23 mouse cellular contexts compared by ENCODE assay signal in the genomic region with DNA sequence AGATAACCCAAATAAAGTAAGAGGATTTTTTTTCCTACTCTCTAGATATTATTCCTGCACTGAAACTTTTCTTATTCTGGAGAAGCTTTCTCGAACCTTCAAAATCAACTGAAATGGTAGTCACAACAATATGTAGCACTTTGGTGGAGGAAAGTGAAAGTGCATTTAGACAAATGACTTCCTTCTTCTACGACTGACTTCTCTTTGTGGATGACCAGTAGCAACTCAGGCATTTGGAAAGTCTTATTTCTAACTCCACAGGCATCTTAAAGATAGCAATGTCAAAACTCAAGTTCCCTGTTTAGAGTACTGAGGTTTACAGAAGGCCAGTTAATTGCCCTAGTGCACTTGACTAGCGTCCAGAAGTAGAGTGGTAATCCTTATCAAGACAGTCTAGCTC.
DNase-seq lines count a peak whose midpoint lies in the region; ATAC-seq lines count a peak whose summit lies in the region.
"Had no signal": no experiment of that assay in that cellular context is flagged by ENCODE, and none has a peak within 500 bp of the region (broad histone marks: within the 10 kb centered on the region; RNA-seq: fewer than 3 reads in every experiment).

No protein-coding gene starts in this region.

- no peak overlapping the region for H3K4me3 ChIP-seq in midbrain, embryonic 11.5 days (ENCODE audit: low read depth, low read length)
- H3K4me3 ChIP-seq in midbrain, embryonic 15.5 days = no peak overlapping the region
- H3K4me3 ChIP-seq: embryonic facial prominence, embryonic 10.5 days; embryonic facial prominence, embryonic 12.5 days; forebrain, embryonic 13.5 days had no signal

- DNase-seq in midbrain, embryonic 11.5 days (ENCODE audit: low spot score, missing footprints) = peak; percentile 8
- DNase-seq in layer of hippocampus, postnatal 10 days (ENCODE audit: low spot score in 2 of 2) = no peak
- DNase-seq in adrenal gland, postnatal 14 days = no peak
- DNase-seq: adrenal gland, adult 8-10 months; adrenal gland, postnatal 25 days; B cell, adult 2 months; cerebellum, adult 11 months; cerebellum, adult 18-20 months; cerebellum, adult 8-10 months; cerebellum, adult 9-11 months; cerebellum, postnatal 14 days; cerebellum, postnatal 36 days had no signal

- no peaks in the 10 kb centered on the region for H3K9me3 ChIP-seq in midbrain, embryonic 11.5 days (ENCODE audit: control insufficient read depth, low read length)
- H3K9me3 ChIP-seq in midbrain, embryonic 15.5 days = no peaks in the 10 kb centered on the region
- H3K9me3 ChIP-seq: embryonic facial prominence, embryonic 10.5 days; embryonic facial prominence, embryonic 12.5 days; forebrain, embryonic 13.5 days had no signal

- H3K36me3 ChIP-seq in midbrain, embryonic 11.5 days (ENCODE audit: control insufficient read depth, insufficient read depth, low read length) = no peaks in the 10 kb centered on the region
- H3K36me3 ChIP-seq in midbrain, embryonic 15.5 days (replicated peaks) = no peaks in the 10 kb centered on the region
- H3K36me3 ChIP-seq: embryonic facial prominence, embryonic 10.5 days; embryonic facial prominence, embryonic 12.5 days; G1E had no signal

- ATAC-seq in midbrain, embryonic 11.5 days (ENCODE audit: low FRiP score) = no peak
- no peak for ATAC-seq in midbrain, embryonic 15.5 days (replicated peaks)
- ATAC-seq in hematopoietic stem cell, adult 5-6 weeks (replicated peaks in 1 of 2; ENCODE audit: insufficient read depth in 1 of 2, low FRiP score in 2 of 2, low TSS enrichment in 1 of 2, low read depth in 1 of 2, poor library complexity in 2 of 2, severe bottlenecking in 2 of 2) = peak; percentile 58 to 80; a peak in 2 of 4 replicates
- ATAC-seq: activated CD4-positive, CD25-positive, alpha-beta regulatory T cell, adult 4 months; CD4-positive, CD25-positive, alpha-beta regulatory T cell, adult 4 months; forebrain, embryonic 13.5 days; forebrain, embryonic 16.5 days; Patski had no signal

- H3K4me1 ChIP-seq in midbrain, embryonic 11.5 days (ENCODE audit: control insufficient read depth, insufficient read depth, low read length) = no peaks in the 10 kb centered on the region
- H3K4me1 ChIP-seq in midbrain, embryonic 15.5 days = no peaks in the 10 kb centered on the region
- H3K4me1 ChIP-seq: embryonic facial prominence, embryonic 10.5 days; embryonic facial prominence, embryonic 12.5 days; forebrain, embryonic 13.5 days had no signal

- 83% methylated on average over 3 of the region's 3 CpGs for WGBS in midbrain, embryonic 11.5 days
- WGBS in midbrain, embryonic 15.5 days = 85% methylated on average over 3 of the region's 3 CpGs

- no peak overlapping the region for H3K9ac ChIP-seq in midbrain, embryonic 11.5 days (ENCODE audit: low read length)
- no peak overlapping the region for H3K9ac ChIP-seq in midbrain, embryonic 15.5 days
- H3K9ac ChIP-seq: embryonic facial prominence, embryonic 12.5 days; forebrain, embryonic 13.5 days had no signal

- H3K4me2 ChIP-seq in midbrain, embryonic 11.5 days = no peak overlapping the region
- H3K4me2 ChIP-seq in midbrain, embryonic 15.5 days = no peak overlapping the region
- H3K4me2 ChIP-seq: embryonic facial prominence, embryonic 12.5 days; forebrain, embryonic 13.5 days had no signal

- no peak overlapping the region for H3K27ac ChIP-seq in midbrain, embryonic 11.5 days (ENCODE audit: low read depth, low read length)
- no peak overlapping the region for H3K27ac ChIP-seq in midbrain, embryonic 15.5 days
- H3K27ac ChIP-seq: embryonic facial prominence, embryonic 10.5 days; embryonic facial prominence, embryonic 12.5 days; forebrain, embryonic 13.5 days had no signal

- H3K27me3 ChIP-seq in midbrain, embryonic 11.5 days (ENCODE audit: control insufficient read depth, insufficient read depth, low read length) = no peaks in the 10 kb centered on the region
- no peaks in the 10 kb centered on the region for H3K27me3 ChIP-seq in midbrain, embryonic 15.5 days (replicated peaks)
- H3K27me3 ChIP-seq: CH12.LX; embryonic facial prominence, embryonic 12.5 days; forebrain, embryonic 13.5 days; Patski had no signal

Comparison
In these comparisons a context has a peak if more than half of its experiments do, and no peak if none do; other contexts are left out.
1. ATAC-seq: peak in hematopoietic stem cell, adult 5-6 weeks (2 of 2); none in midbrain, embryonic 11.5 days (single experiment) and midbrain, embryonic 15.5 days (single experiment).